37 mouse cellular contexts compared by ENCODE assay signal in the genomic region with DNA sequence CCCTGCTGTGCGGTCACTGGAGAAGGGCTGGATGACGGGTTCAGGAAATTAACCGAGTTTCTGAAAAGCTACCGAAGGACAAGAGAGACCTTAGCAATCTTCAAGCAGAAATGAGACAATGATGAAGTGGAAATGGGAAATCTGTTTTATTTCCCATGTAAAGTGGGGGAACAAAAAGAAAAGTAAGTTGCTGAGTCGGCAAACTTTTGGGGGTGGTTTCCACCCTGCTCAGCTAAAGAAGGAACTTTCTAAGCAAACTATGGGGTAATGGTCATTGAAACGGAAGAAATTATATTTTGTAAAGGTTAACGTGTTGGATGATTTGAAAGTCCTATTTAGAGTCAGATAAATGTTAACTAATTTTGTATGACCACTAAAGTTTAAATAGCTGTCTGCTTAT. TPM values are rescaled to one million over a fixed set of nuclear protein-coding genes. Genes with fewer than 3 reads are reported as not detected.
A peak's percentile ranks its signal among the peaks of the same experiment; 100 is the strongest.
DNase-seq lines count a peak whose midpoint lies in the region; ATAC-seq and TF ChIP-seq lines count a peak whose summit lies in the region.
"Had no signal": no experiment of that assay in that cellular context is flagged by ENCODE, and none has a peak within 500 bp of the region (broad histone marks: within the 10 kb centered on the region; RNA-seq: fewer than 3 reads in every experiment).

No protein-coding gene starts in this region.

- H3K36me3 ChIP-seq in lung, embryonic 16.5 days (ENCODE audit: control insufficient read depth, insufficient read depth, low read length) = no peaks in the 10 kb centered on the region
- no peaks in the 10 kb centered on the region for H3K36me3 ChIP-seq in MEL (ENCODE audit: control insufficient read depth in 1 of 2, insufficient read depth in 2 of 2, low read length in 2 of 2)
- no peaks in the 10 kb centered on the region for H3K36me3 ChIP-seq in stomach, embryonic 16.5 days (ENCODE audit: control insufficient read depth, insufficient read depth, low read length)
- H3K36me3 ChIP-seq in forebrain, embryonic 15.5 days = no peaks in the 10 kb centered on the region
- H3K36me3 ChIP-seq: heart, embryonic 13.5 days; midbrain, embryonic 12.5 days had no signal

- no peak for TF ChIP-seq POLR2A in MEL (IDR thresholded peaks at IDR 0.05; ENCODE audit: control insufficient read depth in 1 of 2, insufficient read depth in 1 of 2, low read depth in 1 of 2, low read length in 2 of 2, poor library complexity in 1 of 2)

- no peak for TF ChIP-seq RAD21 in MEL (IDR thresholded peaks at IDR 0.05; ENCODE audit: low read depth, low read length)

- TF ChIP-seq EP300 in MEL (IDR thresholded peaks at IDR 0.05; ENCODE audit: low read depth in 1 of 2, low read length in 2 of 2) = no peak

- no peak for DNase-seq in lung, adult 18-20 months
- DNase-seq in MEL (ENCODE audit: low read depth, low spot score) = no peak
- DNase-seq in embryo, embryonic 9.5 days (ENCODE audit: extremely low spot score) = no peak
- DNase-seq in right cerebral cortex, postnatal 14 days = no peak
- DNase-seq: adrenal gland, adult 2 months; adrenal gland, postnatal 36 days; cerebellum, adult 2 months; cerebellum, postnatal 25 days; gastrocnemius, postnatal 10 days; heart, postnatal 10 days; kidney, postnatal 14 days; layer of hippocampus, adult 9-11 months; liver; lung, postnatal 10 days; thymus, adult 18-20 months; thymus, postnatal 25 days had no signal

- H3K4me1 ChIP-seq in lung, embryonic 16.5 days (replicated peaks; ENCODE audit: control insufficient read depth, insufficient read depth, low read length) = no peaks in the 10 kb centered on the region
- no peaks in the 10 kb centered on the region for H3K4me1 ChIP-seq in MEL (ENCODE audit: control insufficient read depth in 1 of 2, insufficient read depth in 2 of 2, low read length in 2 of 2)
- H3K4me1 ChIP-seq in stomach, embryonic 16.5 days (ENCODE audit: control insufficient read depth, insufficient read depth, low read length) = no peaks in the 10 kb centered on the region
- no peaks in the 10 kb centered on the region for H3K4me1 ChIP-seq in forebrain, embryonic 15.5 days
- H3K4me1 ChIP-seq: midbrain, embryonic 12.5 days had no signal

- H3K27ac ChIP-seq in lung, embryonic 16.5 days (ENCODE audit: low read length) = no peak overlapping the region
- no peak overlapping the region for H3K27ac ChIP-seq in MEL (ENCODE audit: control insufficient read depth, low read depth, low read length)
- peak overlapping the region; percentile 66 for H3K27ac ChIP-seq in stomach, embryonic 16.5 days (ENCODE audit: low read length)
- H3K27ac ChIP-seq in forebrain, embryonic 15.5 days (replicated peaks) = no peak overlapping the region
- H3K27ac ChIP-seq: heart, embryonic 13.5 days; hindbrain, embryonic 14.5 days; liver, embryonic 14.5 days; midbrain, embryonic 12.5 days had no signal

- H3K27me3 ChIP-seq in lung, embryonic 16.5 days (ENCODE audit: control insufficient read depth, insufficient read depth, low read depth, low read length) = no peaks in the 10 kb centered on the region
- H3K27me3 ChIP-seq in MEL (ENCODE audit: control insufficient read depth in 1 of 2, insufficient read depth in 2 of 2, low read length in 2 of 2) = no peaks in the 10 kb centered on the region; a peak in 1 of 4 replicates
- no peaks in the 10 kb centered on the region for H3K27me3 ChIP-seq in stomach, embryonic 16.5 days (ENCODE audit: control insufficient read depth, insufficient read depth, low read length)
- no peaks in the 10 kb centered on the region for H3K27me3 ChIP-seq in forebrain, embryonic 15.5 days
- H3K27me3 ChIP-seq: heart, embryonic 13.5 days; megakaryocyte, embryonic 14.5 days; midbrain, embryonic 12.5 days had no signal

- TF ChIP-seq CTCF in MEL (IDR thresholded peaks at IDR 0.05 in 2 of 3, conservative IDR thresholded peaks at IDR 0.05 in 1 of 3; ENCODE audit: control insufficient read depth in 1 of 3, insufficient read depth in 1 of 3, low read depth in 2 of 3, low read length in 3 of 3, poor library complexity in 1 of 3, severe bottlenecking in 1 of 3) = no peak

- H3K4me2 ChIP-seq in lung, embryonic 16.5 days (ENCODE audit: low read depth, low read length) = peak overlapping the region; percentile 46
- peak overlapping the region; percentile 25 for H3K4me2 ChIP-seq in stomach, embryonic 16.5 days (ENCODE audit: low read depth, low read length)
- no peak overlapping the region for H3K4me2 ChIP-seq in forebrain, embryonic 15.5 days (replicated peaks)
- H3K4me2 ChIP-seq: heart, embryonic 13.5 days; hindbrain, embryonic 14.5 days; midbrain, embryonic 12.5 days had no signal

- peak overlapping the region; percentile 27 for H3K4me3 ChIP-seq in lung, embryonic 16.5 days (ENCODE audit: low read length)
- H3K4me3 ChIP-seq in MEL (ENCODE audit: control insufficient read depth in 1 of 2, insufficient read depth in 1 of 2, low read depth in 2 of 2, low read length in 2 of 2) = no peak overlapping the region
- H3K4me3 ChIP-seq in stomach, embryonic 16.5 days (replicated peaks; ENCODE audit: low read length) = peak overlapping the region; percentile 37
- H3K4me3 ChIP-seq in forebrain, embryonic 15.5 days = no peak overlapping the region
- H3K4me3 ChIP-seq: heart, embryonic 13.5 days; megakaryocyte, embryonic 14.5 days; midbrain, embryonic 12.5 days had no signal

- no peaks in the 10 kb centered on the region for H3K9me3 ChIP-seq in lung, embryonic 16.5 days (ENCODE audit: control insufficient read depth, low read length)
- H3K9me3 ChIP-seq in MEL (replicated peaks; ENCODE audit: insufficient read depth, low read length) = no peaks in the 10 kb centered on the region
- no peaks in the 10 kb centered on the region for H3K9me3 ChIP-seq in stomach, embryonic 16.5 days (replicated peaks; ENCODE audit: control insufficient read depth, low read length)
- no peaks in the 10 kb centered on the region for H3K9me3 ChIP-seq in forebrain, embryonic 15.5 days
- H3K9me3 ChIP-seq: heart, embryonic 13.5 days; midbrain, embryonic 12.5 days had no signal

- 57% methylated on average over 7 of the region's 7 CpGs for WGBS in lung, embryonic 16.5 days
- WGBS in stomach, embryonic 16.5 days = 66% methylated on average over 7 of the region's 7 CpGs
- WGBS in forebrain, embryonic 15.5 days = 89% methylated on average over 7 of the region's 7 CpGs

- ATAC-seq in lung, embryonic 16.5 days (ENCODE audit: low read depth) = no peak
- peak; percentile 45 for ATAC-seq in megakaryocyte, adult 5-6 weeks (ENCODE audit: poor library complexity, severe bottlenecking)
- ATAC-seq in stomach, embryonic 16.5 days (ENCODE audit: insufficient read depth, low FRiP score) = no peak
- ATAC-seq in forebrain, embryonic 15.5 days (replicated peaks) = no peak
- ATAC-seq: forebrain, embryonic 16.5 days had no signal

- no peak overlapping the region for H3K9ac ChIP-seq in lung, embryonic 16.5 days (ENCODE audit: low read length)
- no peak overlapping the region for H3K9ac ChIP-seq in MEL (ENCODE audit: control insufficient read depth, low read depth, low read length, poor library complexity, severe bottlenecking)
- peak overlapping the region; percentile 58 for H3K9ac ChIP-seq in stomach, embryonic 16.5 days (ENCODE audit: low read length)
- H3K9ac ChIP-seq in forebrain, embryonic 15.5 days (replicated peaks) = no peak overlapping the region
- H3K9ac ChIP-seq: heart, embryonic 13.5 days; hindbrain, embryonic 14.5 days; liver, embryonic 14.5 days; midbrain, embryonic 12.5 days had no signal

- H3K79me2 ChIP-seq in MEL (ENCODE audit: control insufficient read depth, insufficient read depth, low read length, poor library complexity) = no peaks in the 10 kb centered on the region

TF ChIP-seq in MEL, 35 proteins besides CTCF, POLR2A, EP300 and RAD21:
- TF ChIP-seq MAFK (IDR thresholded peaks at IDR 0.05; ENCODE audit: borderline replicate concordance, low read depth, low read length) (peak; percentile 88), MYC (IDR thresholded peaks at IDR 0.05; ENCODE audit: low read depth, low read length) (no peak), NELFE (IDR thresholded peaks at IDR 0.05; ENCODE audit: low read depth, low read length) (no peak), BHLHE40 (IDR thresholded peaks at IDR 0.05; ENCODE audit: borderline replicate concordance, low read depth, low read length) (no peak), ZMIZ1 (IDR thresholded peaks at IDR 0.05; ENCODE audit: low read depth, low read length) (no peak), MXI1 (IDR thresholded peaks at IDR 0.05; ENCODE audit: low read depth, low read length) (no peak), RCOR1 (IDR thresholded peaks at IDR 0.05; ENCODE audit: low read depth, low read length) (no peak)

RNA-seq across cellular contexts. Expression of a gene that starts 0.8 kb away (rescaled TPM):
- 1.1 TPM in 2 replicates for polyA plus RNA-seq in lung, embryonic 16.5 days (2015; fragmentation: Nextera tagmentation; extraction: Ambion mirVana)
- not detected in 2 replicates for total RNA-seq in MEL (2012; rRNA removed)
- polyA plus RNA-seq in MEL (2012; ENCODE audit: insufficient read depth in 1 of 2, insufficient read length in 2 of 2, low read depth in 1 of 2, low replicate concordance in 2 of 2, missing spikeins in 1 of 2) = not detected
- total RNA-seq in megakaryocyte, adult 5-6 weeks (2015) = 0.41 TPM in 1 of 2 replicates, not detected in the other
- total RNA-seq in megakaryocyte, adult 5-6 weeks (2017) = not detected in 2 replicates
- 19.0 and 20.5 TPM in 2 replicates for polyA plus RNA-seq in stomach, embryonic 16.5 days (2015; fragmentation: Nextera tagmentation; extraction: Ambion mirVana)
- polyA plus RNA-seq in forebrain, embryonic 15.5 days (2015; fragmentation: Nextera tagmentation; extraction: Ambion mirVana) = not detected in 2 replicates
- total RNA-seq: adrenal gland, adult 2 months; adrenal gland, postnatal 36 days; gastrocnemius, postnatal 10 days; heart, adult 8-10 months; heart, postnatal 10 days; hematopoietic stem cell, adult 5-6 weeks; left cerebral cortex, postnatal 14 days; midbrain, postnatal 0 days had no signal
- polyA plus RNA-seq: activated CD4-positive, CD25-positive, alpha-beta regulatory T cell, adult 4 months; adrenal gland, adult 2 months; brain, embryonic 14.5 days; cerebellum, adult 2 months; embryonic facial prominence, embryonic 11.5 days; forebrain, embryonic 16.5 days; gonadal fat pad, adult 2 months; heart, embryonic 13.5 days; hindbrain, embryonic 14.5 days; kidney, embryonic 14.5 days; limb, embryonic 11.5 days; liver, embryonic 14.5 days; midbrain, embryonic 12.5 days; midbrain, postnatal 0 days; neural tube, embryonic 14.5 days had no signal

Comparison
In these comparisons a context has a peak if more than half of its experiments do, and no peak if none do; other contexts are left out.
1. H3K4me3 ChIP-seq: peak in lung, embryonic 16.5 days (single experiment) and stomach, embryonic 16.5 days (single experiment); none in MEL (0 of 2) and forebrain, embryonic 15.5 days (single experiment).